Mouse (Mus musculus) cerebellum, adult 11-12 months (tissue): Measurements from ENCODE around the gene Cdk17.
A peak's percentile ranks its signal among the peaks of the same experiment; 100 is the strongest.

Source experiments
- DNase-seq: peaks from one replicate; pipeline ENCODE4 v3.0.0; 2022

Cdk17 gene

GRCm38 (mm10) chr10:93171182-93171855 is 10.6 kb downstream of the Cdk17 start:
- DNase-seq: no peak

DNA sequence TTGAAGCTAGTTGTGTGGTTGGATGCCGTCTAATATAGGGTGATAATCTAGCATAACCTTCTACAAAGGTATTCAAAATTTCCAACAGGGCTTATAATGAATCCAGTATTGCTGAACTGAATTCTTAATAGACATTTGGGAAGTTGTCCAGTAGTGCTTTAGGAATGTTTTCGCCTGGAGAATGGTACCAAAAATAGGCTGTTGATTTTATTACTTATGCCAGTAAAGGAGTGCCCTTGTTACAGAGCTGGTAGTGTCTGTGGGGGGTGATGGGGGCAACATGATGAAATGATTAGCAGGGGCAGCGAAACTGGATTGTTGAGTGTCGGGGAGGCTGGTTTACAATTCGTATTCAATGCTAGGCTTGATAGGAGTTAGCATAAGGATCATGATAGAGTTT is 16.8 kb downstream of the Cdk17 start:
- DNase-seq: no peak

DNA sequence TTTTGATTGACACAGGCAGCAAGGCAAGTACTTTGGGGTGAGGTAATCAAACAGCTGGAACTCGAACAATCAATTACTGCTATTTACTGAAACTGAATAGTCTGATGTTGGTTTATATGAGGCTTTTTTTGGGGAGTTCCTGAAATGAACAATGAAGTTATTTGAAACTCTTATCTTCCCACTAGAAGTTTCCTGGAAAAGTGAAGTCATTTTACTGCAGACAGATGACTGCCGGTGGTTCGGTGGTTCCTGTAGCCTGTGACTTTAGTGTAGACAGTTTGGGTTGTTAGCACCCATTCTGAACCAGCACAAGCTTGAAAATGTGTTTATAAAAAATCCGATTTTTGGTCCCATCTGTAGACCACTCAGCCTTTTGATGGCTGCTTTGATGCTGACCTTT is 17.2 kb downstream of the Cdk17 start:
- no peak for DNase-seq

- DNase-seq: no peak
These were observed 18.0 kb downstream of the Cdk17 start for GRCm38 (mm10) chr10:93178662-93179061.

GRCm38 (mm10) chr10:93179669-93180460 is 19.2 kb downstream of the Cdk17 start:
- no peak for DNase-seq

DNA sequence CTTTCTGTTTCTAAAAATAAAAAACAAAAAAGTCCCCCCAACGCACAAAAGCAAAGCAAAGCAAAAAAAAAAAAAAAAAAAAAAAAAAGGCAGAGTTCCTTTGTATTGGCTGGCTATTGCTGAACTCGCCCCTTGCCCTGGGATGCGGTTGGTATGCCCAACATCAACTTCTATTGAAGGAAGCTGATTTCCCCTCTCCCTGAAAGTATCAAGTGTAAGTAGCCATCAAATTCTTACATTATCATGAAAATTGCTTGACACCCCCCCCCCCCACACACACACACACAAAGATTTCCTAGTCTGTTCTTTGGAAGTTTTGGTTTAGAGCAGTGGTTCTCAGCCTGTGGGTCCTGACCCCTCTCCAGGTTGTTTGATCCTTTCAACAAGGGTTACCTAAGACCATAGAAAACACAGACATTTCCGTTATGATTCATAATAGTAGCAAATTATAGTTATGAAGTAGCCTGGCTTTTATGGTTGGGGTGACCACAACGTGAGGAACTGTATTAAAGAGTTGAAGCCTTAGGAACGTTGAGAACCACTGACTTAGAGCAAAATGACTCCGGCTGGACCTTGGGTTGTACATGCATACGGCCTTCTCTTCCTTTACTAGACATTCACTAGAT is 23.8 kb downstream of the Cdk17 start:
- DNase-seq: no peak

- no peak for DNase-seq
These were observed 27.8 kb downstream of the Cdk17 start for GRCm38 (mm10) chr10:93188440-93188999.

DNA sequence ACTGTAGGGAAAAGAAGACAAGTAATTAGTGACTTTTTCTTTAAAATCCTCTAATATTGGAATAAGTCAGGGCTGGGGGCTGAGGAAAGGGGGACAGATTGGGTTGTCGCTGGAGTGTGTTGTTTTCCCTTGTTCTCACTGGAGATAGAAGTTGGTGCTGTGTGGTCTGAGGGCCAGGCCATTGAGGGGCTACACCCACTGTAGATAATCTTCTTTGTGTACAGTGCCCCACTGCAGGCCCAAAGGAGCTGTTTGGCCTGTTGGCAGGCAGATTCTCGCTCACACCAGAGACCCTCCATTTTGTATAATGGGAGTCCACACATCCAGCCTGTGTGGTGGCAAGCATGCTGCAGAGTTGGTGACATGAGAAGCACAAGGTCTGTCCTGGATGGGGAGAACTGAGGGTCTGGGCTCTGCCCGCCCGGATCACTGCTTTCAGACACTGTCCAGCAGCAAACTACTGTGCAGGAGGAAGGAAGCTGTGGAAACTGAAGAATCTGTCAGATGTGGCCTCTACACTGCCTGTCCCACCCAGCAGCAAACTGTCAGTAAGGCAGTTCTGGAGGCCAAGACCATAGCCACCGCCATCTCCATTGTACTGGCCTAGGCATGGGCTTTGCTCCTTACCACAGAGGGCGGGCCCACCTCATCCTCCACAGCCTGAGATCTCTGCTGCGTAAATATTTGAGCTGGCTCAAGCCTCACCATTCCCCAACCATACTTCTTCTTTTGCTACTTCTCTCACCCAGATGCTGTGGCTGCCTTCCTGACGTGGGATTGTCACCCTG is 30.0 kb downstream of the Cdk17 start:
- DNase-seq: no peak

GRCm38 (mm10) chr10:93197092-93197491 is 36.4 kb downstream of the Cdk17 start:
- peak; percentile 53 for DNase-seq

DNA sequence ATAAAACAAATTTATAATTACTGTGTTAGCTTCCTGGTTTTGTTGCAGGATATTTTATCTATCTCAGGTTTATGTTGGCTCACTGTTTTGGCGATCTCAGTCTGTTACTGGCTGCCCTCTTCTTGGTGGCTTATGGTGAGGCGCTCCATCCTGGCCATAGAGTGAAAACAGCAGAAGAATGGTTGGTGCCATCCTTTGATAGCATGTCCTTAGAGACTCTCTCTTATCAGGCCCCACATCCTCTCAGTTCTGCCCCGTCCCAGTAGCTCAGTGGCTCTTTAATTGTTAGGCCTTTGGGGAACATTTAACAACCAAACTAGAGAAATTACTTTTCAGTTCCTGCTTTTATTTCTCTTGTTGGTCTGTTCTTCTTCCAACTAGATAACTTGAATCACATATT is 38.3 kb downstream of the Cdk17 start:
- DNase-seq: no peak

GRCm38 (mm10) chr10:93201846-93202458 is 41.3 kb downstream of the Cdk17 start:
- peak; percentile 48 for DNase-seq

DNA sequence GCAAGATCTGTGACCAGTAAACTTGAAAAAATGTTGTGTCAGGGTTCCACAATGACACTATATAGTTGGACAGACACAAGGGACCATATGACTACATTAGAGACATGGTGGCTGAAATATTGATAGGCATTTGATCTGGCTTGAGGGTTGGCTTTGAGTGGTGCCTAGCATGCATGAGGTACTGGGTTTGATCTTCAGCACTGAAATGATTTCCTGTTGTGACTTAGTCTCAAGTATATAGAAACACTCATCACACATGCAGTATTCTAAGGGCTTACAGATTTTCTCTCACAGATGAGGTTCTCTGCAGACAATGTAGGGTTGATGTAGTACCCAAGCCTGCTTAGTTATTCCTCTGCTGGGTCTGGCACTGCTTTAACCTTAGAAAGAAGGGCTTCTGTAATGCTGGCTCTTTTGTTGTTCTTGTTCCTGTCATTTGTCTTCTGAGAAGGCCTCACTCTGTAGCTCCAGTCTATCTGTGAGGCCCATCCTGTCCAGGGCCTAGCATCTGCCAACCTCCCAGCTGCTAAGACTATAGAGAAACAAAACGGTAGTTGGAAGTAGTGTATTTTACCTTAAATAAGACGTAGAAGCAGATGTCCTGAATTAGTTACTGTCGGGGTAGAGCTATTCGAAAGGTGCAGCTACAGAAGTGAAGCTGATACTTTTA is 44.7 kb downstream of the Cdk17 start:
- DNase-seq: no peak

DNA sequence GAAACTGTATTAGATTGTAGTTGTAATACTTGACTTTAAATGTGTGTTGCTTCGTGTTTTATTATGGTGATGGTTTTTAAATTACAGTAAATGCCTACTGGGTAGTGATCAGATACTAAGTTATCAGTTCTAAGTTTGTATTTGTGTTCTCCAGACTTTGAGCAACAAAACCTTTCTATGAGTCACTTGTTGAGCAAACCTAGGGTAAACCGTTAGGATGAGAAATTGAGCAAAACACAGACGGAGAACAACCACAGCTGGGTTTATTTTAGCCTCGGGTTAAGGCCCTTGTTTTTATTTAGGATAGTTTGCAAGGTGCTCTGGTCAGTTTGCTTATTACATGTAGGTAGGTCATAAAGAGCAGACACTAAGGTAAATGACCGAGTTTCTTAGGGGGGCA is 46.5 kb downstream of the Cdk17 start:
- no peak for DNase-seq

DNA sequence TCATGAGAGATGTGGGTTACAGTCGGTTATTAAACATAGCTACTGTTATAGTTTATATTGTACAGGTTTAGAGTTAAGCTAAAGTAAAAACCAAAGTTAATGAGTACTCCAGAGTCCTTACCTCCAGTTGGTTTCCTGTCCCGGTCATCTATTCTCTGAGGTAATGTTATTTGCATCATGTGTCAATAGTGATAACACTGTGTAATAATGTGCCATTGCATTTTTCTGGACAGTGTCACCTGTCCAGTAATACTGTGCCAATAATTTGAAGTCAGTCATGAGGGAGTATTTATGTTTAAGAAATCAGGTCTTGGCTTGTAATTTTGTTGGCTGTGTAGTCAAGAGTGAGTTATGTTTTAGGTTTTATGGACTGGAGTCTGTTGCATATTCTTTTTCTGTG is 52.0 kb downstream of the Cdk17 start:
- DNase-seq: no peak

DNA sequence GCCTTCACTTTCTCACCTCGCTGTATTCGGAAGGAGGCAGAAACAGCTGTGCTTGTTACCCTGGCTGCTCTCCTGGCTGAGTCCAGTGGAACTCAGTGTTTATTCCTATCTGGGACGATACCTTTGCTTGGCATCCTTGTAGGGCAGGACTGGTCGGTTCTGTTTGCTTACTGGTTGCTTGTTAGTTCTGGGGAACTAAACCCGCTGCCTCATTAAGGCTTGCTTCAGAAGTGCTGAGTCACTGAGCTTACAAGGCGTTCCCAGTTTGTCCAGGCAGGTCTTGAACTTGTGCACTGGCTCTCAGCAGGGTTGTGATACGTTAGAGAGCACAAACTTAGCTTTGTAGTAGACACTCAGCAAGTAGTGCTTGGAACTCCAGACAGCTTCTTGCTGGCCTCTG is 52.7 kb downstream of the Cdk17 start:
- no peak for DNase-seq

DNA sequence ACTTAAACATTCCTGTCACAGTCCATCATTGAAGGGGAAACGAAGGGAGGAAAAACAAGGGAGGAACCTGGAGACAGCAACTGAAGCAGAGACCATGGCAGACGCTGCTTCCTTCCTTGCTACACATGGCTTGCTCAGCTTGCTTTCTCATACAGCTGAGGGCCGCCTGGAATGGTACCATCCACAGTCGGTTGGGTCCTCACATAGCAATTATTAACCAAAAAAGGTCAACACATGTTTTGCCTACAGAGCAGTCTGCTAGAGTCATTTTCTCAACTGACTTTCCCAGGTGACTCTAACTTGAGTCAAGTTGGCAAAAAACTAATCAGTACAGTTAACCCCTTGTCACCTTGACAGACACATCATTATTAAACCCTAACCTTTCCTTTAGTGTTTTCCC is 53.6 kb downstream of the Cdk17 start:
- no peak for DNase-seq

DNA sequence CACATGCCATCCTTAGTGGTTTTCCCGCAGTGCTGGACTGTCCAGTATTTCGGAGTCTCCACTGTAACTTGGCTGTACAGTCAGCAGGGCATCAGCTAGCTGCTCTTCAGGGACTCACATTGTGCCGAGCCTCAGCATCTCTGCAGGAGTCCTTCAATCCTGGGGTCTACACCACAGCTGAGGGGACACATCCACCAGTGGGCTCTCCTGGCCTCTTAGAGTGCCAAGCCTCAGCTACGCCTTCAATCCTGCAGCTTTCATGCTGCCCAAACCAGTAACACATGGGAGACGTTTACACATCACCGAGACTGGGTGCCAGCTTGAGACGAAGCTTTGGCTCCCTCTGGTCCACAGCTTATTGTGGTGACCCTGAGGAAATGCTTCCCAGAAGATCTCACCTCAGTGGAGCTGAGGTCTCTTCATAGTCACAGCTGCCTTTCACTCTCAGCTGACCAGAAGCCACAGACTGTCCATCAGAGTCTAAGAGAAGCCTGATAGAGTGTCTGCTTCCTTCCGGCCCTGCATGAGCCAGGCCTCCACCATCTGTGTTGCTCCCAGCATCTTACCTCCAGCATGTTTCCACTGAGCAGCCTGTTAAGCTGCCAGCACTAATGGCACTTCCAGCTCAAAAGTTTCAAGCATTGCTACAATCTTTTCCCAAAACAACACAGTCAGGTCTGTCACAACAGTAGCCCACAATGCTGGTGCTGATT is 54.5 kb downstream of the Cdk17 start:
- DNase-seq: peak; percentile 65

DNA sequence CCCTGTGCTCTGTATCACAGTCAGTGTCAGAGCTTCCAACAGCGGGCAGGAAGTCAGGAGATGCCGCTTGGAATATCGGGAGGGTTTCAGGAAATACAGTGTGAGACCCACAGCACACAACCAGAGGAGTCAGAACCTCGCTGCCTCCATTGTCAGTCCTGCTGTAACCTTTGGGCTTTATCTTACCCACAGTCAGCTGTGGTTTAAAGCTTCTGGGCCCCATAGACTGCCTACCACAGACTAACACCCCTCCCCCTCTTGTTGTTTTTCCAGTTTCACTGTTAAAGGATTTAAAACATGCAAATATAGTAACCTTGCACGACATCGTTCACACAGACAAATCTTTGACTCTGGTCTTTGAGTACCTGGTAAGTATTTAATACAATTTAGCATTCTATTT is 65.1 kb downstream of the Cdk17 start:
- no peak for DNase-seq

GRCm38 (mm10) chr10:93227921-93228320 is 67.2 kb downstream of the Cdk17 start:
- no peak for DNase-seq

DNA sequence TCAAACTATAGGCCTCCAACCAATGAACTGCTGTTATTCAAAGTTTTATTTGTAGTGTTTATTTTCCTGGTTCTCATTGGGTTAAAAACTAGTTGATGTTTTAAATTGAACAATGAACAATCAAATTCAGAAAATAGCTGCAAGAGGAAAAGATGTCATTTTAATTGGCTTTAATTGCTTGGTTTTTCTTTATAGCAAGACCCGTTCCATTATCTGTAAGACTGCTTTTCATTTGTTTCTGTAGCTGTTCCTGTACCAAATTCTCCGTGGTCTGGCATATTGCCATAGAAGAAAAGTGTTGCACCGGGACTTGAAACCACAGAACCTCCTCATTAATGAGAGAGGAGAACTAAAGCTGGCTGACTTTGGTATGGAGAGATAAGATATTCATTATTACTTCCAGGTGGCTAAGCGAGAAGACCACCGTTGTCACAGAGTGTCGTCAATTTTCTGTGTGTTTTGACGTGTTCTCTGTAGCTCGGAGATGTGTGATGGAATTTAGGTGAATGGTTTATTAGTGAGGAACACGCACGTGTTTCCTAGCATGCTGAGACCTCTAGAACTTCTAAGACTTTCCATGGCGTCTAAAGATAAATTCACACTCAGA is 67.8 kb downstream of the Cdk17 start:
- DNase-seq: no peak

DNA sequence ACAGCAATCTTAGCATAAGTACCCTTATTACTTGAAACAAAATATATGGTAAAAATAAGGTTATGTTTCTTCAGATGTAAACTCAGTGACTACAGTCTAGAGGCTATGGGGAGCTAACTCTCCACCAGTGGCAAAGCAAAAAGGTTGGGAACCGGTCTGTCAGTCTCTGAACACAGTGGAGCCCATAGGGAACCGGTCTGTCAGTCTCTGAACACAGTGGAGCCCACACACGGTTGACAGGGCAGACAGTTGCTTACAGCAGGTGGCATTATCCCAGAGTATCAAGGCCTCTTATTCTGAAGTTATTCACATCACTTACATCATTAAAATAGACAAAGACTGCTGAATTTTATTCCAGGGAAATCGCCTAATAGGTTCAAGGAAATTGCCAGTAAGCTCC is 70.8 kb downstream of the Cdk17 start:
- DNase-seq: no peak
